Mouse (Mus musculus): ENCODE data around the gene Acss2.

The Acss2 gene

GRCm38 (mm10) chr2:155630153-155630552 is 112.4 kb downstream of the Acss2 start:
- peak; percentile 48 to 54 for DNase-seq

GRCm38 (mm10) chr2:155630590-155631416 is 113.1 kb downstream of the Acss2 start:
- peak; percentile 64 to 70 for DNase-seq

- DNase-seq, result peak in 1 of 2 experiments; percentile 29
These were observed 114.6 kb downstream of the Acss2 start for GRCm38 (mm10) chr2:155632138-155632936.

DNA sequence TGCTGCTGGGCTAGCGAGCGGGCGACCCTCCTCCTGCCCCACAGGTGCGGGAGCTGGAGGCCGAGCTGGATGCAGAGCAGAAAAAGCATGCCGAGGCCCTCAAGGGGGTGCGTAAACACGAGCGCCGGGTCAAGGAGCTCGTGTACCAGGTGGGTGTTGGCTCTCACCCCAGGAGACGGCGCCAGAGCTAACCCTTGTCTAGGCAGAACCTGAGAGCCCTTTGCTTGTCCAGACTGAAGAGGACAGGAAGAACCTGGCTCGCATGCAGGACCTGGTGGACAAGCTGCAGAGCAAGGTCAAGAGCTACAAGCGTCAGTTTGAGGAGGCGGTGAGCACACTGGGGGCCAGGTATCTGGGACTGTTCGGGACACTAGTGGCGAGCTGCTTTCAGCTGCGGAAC is 115.4 kb downstream of the Acss2 start:
- DNase-seq, result peak in 1 of 2 experiments; percentile 40

GRCm38 (mm10) chr2:155633731-155634130 is 116.0 kb downstream of the Acss2 start:
- peak; percentile 64 to 72 for DNase-seq

GRCm38 (mm10) chr2:155634562-155634961 is 116.8 kb downstream of the Acss2 start:
- DNase-seq, result peak; percentile 43 to 56

All from cerebellum, postnatal 25 days (tissue).